Mouse (Mus musculus) heart, adult 2 months (tissue): ENCODE results near the gene Polr2c.
A peak's percentile ranks its signal among the peaks of the same experiment; 100 is the strongest.

Source experiments
- CTCF ChIP-seq: fragments of 200-600 bp; IDR thresholded peaks from 2 replicates; pipeline ENCODE4 v1.8.1; 2022; ENCODE audit warnings: antibody characterized with exemption, mild to moderate bottlenecking, moderate library complexity
- POLR2A ChIP-seq: fragments of 200-500 bp; IDR thresholded peaks from 2 replicates; pipeline ENCODE4 v1.6.1; 2011; ENCODE audit warnings: mild to moderate bottlenecking, low read depth, low read length, control low read depth; ENCODE audit not compliant: insufficient read depth

DNA sequence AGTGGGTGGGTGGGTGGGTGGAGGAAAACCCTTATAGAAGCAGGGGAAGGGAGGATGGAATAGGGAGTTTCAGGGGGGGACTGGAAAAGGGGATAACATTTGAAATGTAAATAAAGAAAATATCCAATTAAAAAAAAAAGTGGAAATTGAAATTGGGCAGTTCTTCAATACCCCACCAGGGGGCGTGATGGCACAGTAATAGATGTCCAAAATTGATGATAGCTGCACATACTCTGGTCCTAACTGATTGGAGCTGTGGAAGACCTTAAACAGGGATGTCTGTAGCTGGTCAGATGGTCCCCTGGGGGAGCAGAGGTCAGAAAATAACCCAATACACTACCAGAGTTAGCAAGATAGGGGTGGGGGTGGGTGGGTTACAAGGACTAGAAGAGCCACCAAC is 42.7 kb upstream of the Polr2c start:
- TF ChIP-seq CTCF = peak; percentile 86
- no peak for TF ChIP-seq POLR2A
